Mouse (Mus musculus) ovary, postnatal 14 days (tissue): ENCODE results near the gene Cnr2.

ENCODE experiments used
- DNase-seq: peaks from one replicate; pipeline ENCODE4 v3.0.0; 2022; ENCODE audit warnings: low spot score

The Cnr2 gene

DNA sequence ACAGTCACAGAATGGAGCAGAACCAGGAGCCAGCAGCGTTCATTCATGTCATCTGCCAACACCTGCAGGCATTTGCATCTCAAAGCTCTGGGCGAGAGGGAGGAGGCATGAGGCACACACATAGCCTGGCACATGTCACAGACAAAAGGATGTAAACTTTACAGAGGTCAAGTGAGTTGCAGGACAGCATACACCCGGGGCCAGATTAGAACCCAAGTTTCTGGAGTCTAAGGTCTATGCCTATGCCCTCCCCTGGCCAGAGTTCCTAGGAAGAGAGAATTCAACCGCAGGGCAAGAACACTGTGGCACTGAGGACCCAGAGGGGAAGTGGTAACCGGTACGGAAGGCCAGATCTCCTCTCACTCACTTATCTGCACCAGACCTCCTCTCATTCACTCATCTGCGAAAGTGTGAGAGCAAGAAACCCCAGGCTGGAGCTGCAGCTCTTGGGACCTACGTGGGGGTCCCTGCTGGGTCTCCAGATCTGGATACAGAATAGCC is at the start of gene Cnr2:
Gene Cnr2 (plus strand): TSS at position 324 of the 501 bp plus-strand sequence.
- no peak for DNase-seq

DNA sequence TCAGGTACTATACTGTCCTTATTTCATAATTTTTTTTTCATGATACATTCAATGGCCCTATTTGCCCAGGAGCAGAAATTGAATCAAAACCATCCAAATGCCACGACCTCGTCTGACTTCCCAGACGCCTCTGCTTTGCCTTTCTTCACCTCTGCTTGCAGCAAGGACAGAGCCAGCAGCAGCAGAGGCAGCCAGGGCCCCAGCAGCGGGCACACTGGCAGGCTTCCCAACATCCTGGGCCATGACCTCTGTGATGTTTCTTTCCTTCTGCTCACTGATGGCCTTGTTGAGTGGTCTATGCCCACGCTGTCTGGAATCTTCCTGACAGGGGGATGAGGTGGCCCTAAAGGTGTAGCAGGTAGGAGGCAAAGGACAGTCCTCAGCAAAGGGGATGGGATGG is 47.6 kb upstream of the Cnr2 start:
- no peak for DNase-seq

DNA sequence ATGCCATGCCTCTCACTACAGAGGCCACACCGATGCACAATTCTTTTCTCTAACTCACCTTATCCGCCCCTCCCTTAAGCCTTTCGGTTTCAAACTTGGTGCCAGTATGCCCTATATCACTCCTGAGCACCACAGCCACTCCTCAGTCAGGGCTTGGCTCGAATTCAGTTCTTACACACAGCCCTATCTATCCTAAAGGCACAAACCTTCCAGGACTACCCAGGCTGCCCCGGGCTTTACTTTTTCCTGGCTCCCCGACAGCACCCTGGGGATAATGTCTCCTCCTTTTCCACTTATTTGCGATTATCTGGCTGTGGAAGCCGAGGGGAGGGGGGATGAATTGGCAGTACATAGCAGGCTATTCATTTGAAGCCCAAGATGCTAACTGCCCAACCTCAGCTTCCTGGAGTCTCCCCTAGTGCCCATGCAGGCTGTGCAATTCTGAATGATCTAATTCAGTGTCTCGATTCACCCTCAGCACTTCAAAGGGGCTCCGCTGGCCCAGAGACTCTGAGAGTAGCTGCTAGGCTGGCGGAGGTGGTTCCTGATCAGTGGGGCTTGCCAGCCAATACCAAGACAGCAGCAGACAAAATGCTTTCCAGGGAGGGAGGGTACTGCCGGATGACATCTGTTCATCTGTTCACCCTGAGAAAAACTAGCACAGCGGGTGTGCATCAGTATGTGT is 44.6 kb upstream of the Cnr2 start:
- DNase-seq: no peak

DNA sequence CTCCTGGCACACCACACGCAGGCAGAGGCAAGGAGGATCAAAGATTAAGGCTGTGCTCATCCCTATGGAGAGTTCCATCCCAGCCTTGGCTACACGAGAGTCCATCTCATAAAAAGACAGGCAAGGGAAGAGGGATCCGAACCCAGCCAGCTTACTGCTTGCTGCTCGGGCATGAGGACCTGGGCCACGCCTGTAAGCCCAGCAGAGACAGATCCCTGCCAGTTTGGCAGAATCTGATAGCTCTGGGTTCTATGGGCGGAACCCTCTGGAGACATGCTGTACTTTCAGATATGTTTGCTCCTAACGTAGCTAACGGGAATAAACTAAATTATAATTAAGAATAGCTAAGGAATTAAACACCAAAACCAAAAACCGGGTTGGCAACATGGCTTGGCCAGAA is 43.3 kb upstream of the Cnr2 start:
- DNase-seq: no peak

DNA sequence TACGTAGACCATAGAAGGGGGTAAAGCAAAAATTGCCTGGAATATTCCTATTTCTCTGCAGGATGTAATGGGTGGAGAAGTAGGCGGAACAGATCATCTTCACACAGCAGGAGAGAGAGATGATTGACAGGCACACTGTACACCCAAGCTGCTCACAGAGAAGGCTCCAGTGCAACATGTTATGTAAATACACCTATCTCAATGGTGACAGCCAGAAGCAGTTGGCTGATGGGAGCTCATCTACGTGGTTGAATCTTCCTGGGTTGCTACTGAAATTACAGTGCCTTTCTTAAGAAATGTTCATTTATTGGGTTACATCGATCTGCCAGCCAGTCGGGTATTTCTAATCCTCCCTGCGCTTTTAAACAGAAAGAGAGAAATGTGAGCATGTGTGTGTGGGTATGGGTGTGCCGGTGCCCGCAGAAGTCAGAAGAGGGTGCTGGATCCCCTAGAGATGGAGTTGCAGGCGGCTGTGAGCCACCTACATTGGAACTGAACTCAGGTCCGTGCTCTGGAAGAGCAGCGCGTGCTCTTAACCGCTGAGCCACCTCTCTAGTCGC is 41.1 kb upstream of the Cnr2 start:
- DNase-seq: no peak

DNA sequence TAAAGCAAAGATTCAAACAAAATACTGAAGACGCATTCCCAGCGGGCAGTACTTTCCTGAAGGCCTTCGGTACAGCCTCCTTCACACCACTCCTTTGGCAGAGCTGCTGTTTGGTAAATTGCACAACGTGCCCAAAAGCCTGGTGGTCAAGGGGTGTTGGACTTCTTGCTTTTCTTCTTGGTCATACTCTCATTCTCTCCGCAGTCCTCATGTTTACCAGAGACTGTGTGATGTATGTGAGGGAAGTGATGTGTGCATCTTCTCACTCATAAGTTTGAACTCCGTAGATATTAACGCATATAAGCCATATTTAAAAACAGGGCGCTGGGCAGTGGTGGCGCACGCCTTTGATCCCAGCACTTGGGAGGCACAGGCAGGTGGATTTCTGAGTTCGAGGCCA is 40.6 kb upstream of the Cnr2 start:
- DNase-seq: no peak

DNA sequence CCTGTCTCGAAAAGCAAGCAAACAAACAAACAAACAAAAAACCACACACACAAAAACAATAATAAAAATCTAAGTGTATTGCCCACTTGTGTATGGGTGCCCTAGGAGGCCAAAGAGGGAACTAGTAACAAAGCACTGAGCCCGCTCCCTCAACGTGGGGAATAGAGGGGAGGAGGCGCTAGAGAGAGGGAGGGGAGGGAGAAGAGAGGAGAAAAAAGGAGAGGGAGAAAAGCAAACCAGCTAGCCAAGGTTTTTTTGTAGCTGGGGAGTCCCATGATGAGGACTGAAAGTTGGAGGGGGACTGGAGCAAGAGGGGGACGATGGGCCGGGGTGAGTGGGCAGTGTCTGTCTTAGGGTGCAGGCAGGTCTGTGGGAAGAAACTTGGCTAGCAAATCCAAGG is 40.1 kb upstream of the Cnr2 start:
- no peak for DNase-seq

DNA sequence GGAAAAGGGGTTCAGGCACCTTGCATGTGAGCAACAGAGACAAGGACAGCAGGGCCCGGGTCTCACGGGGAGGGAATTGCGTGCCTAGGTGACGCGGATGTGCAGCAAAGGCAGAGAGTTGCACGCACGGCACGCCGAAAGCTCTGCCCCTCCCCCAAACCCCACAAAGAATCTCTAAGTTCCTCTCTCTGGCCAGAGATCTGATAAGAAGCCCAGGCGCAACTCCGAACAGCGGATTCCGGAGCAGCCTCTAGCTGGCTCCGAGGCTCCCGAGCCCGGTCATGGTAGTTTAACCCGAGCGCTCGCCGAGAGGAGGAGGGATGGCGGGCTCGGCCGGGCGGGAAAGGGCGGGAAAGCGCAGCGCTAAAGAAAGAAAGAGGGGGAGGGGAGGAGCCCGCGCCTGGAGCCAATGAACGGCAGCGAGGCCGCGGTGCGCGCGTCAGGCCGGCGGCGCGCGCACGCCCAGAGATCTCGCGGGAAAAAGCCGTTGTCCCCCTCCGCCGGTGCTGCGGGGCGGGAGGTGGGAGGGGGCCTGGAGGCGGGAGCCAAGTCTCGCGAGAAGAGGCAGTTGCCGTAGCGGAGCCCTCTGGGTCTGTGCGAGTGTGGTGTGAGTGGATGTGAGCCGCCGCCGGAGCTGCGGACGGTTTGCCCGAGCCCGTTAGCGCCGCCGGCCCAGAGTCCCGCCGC is 39.5 kb upstream of the Cnr2 start, which contains the start of gene Srsf10:
Gene Srsf10 (plus strand): TSS at position 212 of the 687 bp plus-strand sequence.
- DNase-seq: peak; percentile 89

DNA sequence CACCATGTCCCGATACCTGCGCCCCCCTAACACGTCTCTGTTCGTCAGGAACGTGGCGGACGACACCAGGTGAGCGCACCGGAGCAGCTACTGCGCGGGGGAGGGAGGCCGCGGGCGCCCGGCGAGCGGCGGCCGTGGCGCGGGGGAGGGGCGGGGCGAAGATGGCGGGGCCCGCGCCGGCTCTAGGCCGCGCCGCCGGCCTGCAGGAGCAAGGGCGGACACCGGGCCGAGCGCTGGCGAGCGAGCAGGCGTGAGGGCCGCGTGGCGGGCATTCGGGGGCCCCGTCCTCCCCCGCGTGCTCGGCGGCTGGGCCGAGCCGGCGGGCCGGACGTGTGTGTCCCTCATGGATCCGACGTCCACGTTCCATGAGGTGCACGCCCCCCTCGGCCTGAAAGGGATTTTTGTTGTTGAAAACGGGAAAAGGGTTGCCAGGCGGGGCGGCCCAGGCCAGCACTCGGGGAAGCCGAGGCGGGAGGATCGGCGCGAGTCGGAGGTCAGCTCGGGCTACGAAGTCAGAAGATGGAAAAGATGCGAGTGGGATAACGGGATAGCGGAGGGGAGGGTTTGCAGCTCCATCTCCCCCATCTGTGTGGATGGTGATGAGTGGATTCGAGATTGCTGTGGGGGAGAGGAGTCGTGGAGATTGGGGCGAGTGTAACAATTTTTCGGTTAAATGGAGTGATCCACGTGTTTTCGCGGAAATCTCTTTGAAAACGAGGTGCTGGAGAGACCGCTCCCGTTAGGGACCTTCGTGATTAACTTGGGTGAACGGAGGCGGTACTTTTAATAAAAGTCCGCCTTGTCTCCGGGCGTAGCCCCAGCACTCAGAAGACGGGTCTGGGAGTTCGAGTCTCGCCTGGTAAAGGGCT is 38.7 kb upstream of the Cnr2 start:
- DNase-seq: peak; percentile 57

DNA sequence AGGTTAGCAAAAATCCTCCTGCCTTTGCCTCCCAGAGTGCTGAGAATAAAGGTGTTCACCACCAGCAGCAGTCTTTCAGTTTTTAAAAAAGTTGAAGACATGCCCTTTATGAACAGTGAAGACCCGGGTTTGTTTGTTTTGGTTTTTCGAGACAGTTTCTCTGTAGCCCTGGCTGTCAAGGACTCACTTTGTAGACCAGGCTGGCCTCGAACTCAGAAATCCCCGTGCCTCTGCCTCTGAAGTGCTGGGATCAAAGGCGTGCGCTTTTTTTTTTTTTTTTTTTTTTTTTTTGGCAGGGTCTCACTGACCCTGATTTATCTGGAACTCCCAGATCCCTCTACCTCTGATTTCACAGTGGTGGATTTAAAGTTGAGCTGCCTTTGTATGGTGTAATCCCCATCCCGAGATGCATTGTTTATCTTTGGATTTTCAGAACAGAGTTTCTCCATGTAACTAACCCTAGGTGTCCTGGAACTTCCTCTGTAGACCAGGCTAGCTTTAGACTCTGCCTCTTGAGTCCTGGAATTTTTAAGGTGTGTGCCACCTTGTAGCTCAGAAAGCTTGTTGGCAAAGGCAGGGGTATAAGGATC is 37.5 kb upstream of the Cnr2 start:
- DNase-seq: no peak

DNA sequence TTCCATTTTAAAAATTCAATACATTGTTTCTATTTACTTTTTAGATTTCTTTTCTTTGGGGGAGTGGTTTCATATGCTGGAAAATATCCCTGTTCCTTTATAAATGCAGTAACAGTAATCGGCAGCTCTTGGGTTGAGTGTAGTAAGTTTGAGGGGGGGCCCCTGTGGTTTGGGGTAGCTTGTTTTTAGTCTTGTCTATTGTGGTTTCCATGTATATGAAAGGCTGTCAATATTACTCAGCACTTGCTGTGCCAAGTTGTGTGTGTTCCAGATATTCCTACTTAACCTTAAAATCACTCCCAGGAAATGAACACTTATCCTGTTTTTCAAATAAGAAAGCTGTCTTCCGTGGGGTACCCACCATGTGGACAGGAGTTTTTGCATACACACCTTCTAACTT is 26.2 kb upstream of the Cnr2 start:
- DNase-seq: no peak

DNA sequence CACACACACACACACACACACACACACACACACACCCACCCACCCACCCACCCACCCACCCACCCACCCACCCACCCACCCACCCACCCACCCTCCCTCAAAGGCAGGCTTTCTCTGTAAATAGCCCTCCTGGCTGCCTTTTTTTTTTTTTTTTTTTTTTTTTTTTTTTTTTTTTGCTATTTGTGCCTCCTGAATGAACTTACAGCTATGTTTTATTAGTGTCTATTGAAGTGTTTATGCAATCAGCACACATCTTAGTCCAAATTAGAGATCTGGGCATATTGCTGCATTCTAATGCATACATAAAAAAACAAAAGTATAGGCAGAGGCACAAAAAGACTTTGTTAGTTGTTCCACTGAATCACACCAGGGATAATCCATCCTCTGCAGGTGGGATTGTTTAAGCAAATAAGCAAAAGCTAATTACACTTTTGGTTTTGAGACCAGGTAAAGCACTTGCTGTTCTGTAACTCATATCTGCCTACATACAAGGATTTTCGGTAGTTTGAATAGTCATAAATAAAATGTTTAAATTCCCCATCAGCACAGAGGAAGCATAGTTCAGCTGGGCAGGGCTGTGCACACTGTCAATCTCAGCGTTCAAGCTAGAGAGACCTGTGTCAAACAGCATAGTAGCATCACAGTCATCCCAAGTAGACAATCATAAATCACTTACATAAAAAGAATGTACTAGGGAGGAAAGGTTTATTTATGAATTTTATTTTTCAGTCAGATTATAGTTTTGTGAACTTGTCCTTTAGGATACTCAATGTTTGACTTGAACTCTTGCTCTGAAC is 24.8 kb upstream of the Cnr2 start:
- DNase-seq: no peak

DNA sequence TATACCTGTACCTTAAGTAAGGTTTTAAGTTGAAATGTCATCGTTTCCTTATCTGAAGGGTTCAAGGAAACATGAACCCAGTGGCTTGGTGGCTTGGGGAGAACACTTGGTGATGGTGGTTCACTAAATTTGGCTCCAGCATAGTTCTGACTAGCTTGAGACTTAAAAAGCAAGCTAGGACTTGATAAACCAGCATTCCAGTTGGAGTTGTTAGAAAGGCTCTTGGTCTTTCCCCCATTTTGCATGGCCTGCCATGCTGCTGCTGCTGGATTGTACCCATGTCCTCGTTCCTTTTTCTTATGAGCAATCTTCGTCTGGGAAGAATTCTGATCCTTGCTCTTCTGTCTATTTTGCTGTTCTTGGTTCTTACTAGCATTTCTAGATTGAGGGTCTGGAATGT is 23.2 kb upstream of the Cnr2 start:
- no peak for DNase-seq

DNA sequence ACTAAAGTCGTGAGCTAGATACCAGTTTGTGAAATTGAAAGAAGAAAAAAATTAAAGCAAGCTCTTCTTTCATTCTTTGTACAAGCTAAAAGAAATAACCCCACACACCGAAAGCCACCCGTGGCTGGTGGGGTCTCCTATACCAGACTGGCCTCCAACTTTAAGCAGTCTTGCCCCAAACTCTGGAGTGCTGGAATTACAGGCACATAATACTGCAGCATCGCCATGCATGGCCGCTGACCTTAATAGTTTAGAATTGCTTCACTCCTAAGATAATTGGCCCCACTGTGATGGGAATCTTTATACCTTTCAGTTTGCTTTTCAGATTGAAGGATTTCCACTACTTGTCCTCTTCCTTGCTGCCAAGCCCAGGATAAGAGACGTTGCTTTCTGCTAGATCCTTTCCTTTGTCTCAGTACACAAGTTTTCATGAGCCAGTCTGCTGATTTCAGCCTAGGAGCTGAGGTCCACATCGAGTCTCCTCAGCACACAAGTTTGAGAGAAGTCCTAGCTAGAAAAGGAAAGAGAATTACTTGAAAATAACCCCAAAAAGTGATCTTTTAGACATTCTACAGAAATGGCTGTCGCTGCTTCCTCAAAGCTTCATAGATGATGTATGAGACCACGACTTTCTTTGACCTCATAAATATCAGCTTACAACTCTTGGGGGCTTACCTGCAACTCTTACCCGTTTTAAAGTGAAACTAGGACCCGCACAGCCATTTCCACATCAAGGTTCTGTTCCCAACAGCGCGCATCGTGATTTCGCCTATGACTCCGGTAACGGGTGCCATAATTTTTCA is 22.4 kb upstream of the Cnr2 start:
- no peak for DNase-seq

DNA sequence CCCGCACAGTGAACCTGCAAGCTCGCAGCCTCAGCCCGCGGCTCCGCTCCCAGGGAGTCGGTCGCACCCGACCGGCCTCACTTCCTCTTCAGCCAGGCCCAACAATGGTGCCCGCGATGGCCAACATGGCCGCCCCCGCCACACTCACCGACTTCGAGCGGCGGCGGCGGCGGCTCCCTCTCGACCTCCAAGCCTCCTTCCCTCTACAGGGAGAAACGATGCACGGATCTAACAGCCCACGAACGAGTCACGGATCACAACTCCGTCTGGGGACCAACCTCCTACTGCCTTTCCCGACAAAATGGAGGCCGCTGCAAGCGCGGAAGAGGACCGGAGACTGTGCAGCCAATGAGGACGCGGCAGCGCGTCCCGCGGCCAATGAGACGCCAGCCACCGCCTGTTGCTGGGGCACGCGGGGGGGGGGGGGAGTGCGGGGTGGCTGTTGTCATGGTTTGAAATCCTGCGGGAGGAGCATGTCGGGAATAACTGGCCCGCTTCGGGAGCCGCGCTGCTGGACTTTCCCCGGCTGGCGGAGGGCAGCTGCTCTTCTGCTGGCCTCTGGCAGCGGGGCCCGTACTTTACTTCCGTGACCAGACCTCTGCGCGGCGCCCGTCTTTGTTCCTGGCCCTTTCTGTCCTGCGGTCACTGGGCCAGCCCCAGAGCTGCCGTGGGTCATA is 21.5 kb upstream of the Cnr2 start, which contains the start of gene Pnrc2:
Gene Pnrc2 (minus strand): TSS at position 325 of the 677 bp plus-strand sequence.
- peak; percentile 79 for DNase-seq

DNA sequence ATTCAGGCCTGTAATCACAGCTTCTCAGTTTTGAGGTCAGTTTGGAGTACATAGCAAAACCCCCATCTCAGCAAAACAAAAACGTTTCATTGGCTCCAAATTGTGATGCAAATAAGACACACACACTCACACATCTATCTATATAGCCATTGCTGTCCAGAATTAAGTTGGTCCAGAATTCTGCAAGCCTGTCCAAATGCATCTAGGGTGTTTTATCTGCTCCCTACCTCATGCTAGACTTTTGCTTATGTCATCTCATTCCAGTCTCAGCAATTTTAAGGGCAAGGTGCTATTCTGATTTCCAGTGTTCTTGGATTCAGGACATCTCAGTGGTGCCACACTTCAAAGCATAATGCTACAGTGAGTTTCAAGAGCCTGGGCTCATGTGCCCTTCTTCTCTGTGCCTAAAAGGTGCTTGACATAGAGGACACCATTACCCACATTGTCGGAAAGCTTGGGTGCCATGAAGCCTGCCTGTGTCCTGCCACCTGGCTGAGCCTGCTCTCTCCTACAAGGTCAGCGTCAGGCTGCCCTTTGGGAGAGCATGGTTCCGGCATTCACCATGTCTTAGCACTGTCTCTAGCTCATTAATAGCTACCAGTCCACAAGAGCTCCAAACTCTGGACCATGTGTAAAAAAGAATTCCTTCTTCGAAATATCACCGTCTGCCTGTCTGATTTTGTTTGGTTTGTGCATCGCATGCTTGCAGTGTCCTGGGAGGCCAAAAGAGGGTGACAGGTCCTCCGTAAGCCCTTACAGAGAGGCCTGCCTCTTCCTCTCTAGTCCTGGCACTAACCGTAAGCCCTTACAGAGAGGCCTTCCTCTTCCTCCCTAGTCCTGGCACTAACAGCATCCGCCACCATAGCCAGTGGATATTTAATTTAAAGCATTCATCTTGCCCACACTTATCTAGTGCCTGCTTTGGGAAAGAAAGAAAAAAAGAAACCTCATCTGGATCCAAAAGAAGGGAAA is 20.3 kb upstream of the Cnr2 start:
- DNase-seq: no peak

DNA sequence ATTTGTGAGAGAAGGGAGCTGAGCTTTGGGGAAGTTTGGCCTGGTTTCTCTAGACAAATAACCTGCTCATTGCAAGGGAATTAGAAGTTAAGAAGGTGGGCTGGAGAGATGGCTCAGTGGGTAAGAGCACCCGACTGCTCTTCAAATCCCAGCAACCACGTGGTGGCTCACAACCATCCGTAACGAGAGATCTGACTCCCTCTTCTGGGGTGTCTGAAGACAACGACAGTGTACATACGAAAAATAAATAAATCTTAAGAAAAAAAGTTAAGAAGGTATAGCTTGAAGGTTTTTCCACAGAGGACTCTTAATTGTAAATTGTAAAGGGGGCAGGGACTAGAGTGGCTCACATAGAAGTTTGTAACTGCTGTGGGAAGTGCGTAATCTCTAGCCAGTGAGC is 19.6 kb upstream of the Cnr2 start:
- no peak for DNase-seq

DNA sequence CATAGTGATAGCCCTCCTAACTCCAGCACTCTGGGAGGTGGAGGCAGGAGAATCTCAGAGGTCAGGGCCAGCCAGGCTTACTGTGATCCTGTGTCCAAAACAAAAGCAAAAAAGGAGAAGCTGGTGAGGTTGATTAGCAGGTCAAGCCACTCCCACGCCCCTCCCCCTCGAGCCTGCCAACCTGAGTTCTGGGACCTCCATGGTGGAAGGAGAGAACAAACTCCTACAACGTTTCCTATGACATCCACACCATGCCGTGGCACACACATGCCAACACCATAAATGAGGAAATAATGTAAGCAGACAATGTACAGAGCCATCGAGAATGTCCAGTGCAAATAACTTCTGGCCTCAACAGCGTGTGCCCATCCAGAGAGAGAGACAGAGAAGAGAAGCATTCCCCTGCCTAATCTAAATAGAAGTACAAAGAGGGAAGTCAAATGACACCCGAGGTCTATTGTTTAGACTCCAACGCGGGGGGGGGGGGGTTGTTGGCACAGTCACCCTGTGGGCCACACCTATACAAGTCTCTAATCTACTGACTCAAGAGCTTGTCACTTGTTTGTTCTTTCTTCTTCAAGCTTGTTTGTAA is 19.1 kb upstream of the Cnr2 start:
- DNase-seq: peak; percentile 56
